Mouse (Mus musculus) hindbrain, embryonic 16.5 days (tissue): Measurements from ENCODE around the gene Wwtr1. TPM values are rescaled to one million over a fixed set of nuclear protein-coding genes. Genes with fewer than 3 reads are reported as not detected.

Experiments used
- ATAC-seq: fragments of 200-750 bp; cut with Nextera tagmentation; 2 replicates; pipeline ENCODE4 v1.8.0; 2017; ENCODE audit warnings: moderate TSS enrichment, moderate library complexity
- H3K27ac ChIP-seq: fragments of 300-500 bp; sonication (generic); 2 replicates; pipeline ENCODE4 v1.5.1; 2014; ENCODE audit warnings: low read depth, mild to moderate bottlenecking, control low read depth, low read length, moderate library complexity
- H3K27me3 ChIP-seq: fragments of 300-500 bp; sonication (generic); replicated peaks from 2 replicates; pipeline ENCODE4 v1.6.1; 2014; ENCODE audit warnings: low read length; ENCODE audit not compliant: control insufficient read depth, insufficient read depth
- H3K36me3 ChIP-seq: fragments of 300-500 bp; sonication (generic); 2 replicates; pipeline ENCODE4 v1.6.1; 2014; ENCODE audit warnings: mild to moderate bottlenecking, low read length, moderate library complexity, mixed read lengths; ENCODE audit not compliant: control insufficient read depth, insufficient read depth
- H3K4me1 ChIP-seq: fragments of 300-500 bp; sonication (generic); 2 replicates; pipeline ENCODE4 v1.6.1; 2014; ENCODE audit warnings: low read depth, low read length; ENCODE audit not compliant: control insufficient read depth, insufficient read depth
- H3K4me2 ChIP-seq: fragments of 300-500 bp; sonication (generic); 2 replicates; pipeline ENCODE4 v1.6.1; 2014; ENCODE audit warnings: mild to moderate bottlenecking, low read length, control low read depth, moderate library complexity
- H3K4me3 ChIP-seq: fragments of 300-500 bp; sonication (generic); 2 replicates; pipeline ENCODE4 v1.5.1; 2014; ENCODE audit warnings: mild to moderate bottlenecking, low read length, control low read depth, moderate library complexity
- H3K9ac ChIP-seq: fragments of 300-500 bp; sonication (generic); 2 replicates; pipeline ENCODE4 v1.6.1; 2014; ENCODE audit warnings: low read depth, mild to moderate bottlenecking, control low read depth, low read length, moderate library complexity
- H3K9me3 ChIP-seq: fragments of 300-500 bp; sonication (generic); 2 replicates; pipeline ENCODE4 v1.6.1; 2014; ENCODE audit warnings: mild to moderate bottlenecking, low read length, moderate library complexity; ENCODE audit not compliant: control insufficient read depth
- WGBS: fragments of 180-500 bp; shearing (Covaris S2); extraction: QIAGEN DNeasy Blood & Tissue Kit; methylation state at CpG from one replicate; pipeline ENCODE4 v1.1.7; 2014; 5-methylcytosine and 5-hydroxymethylcytosine counted together
- microRNA-seq: library from miRNA; unstranded; fragments of <30 nt; microRNA quantifications from one replicate; pipeline ENCODE4, GENCODE M21; 2017
- polyA plus RNA-seq: library from polyadenylated mRNA; unstranded; fragments of >200 nt; fragmentation: Nextera tagmentation; extraction: Ambion mirVana; gene quantifications from 2 replicates; pipeline ENCODE4 v1.2.1, GENCODE M21; 2015

Gene Wwtr1
- polyA plus RNA-seq, 1 experiment from 2014 or later = 7.9 TPM

- H3K4me3 ChIP-seq = no peak overlapping the region
- no peak for ATAC-seq
- H3K27me3 ChIP-seq = no peaks in the 10 kb centered on the region
- H3K27ac ChIP-seq = no peak overlapping the region
- H3K9me3 ChIP-seq = no peaks in the 10 kb centered on the region
- no peaks in the 10 kb centered on the region for H3K36me3 ChIP-seq
- 58% methylated on average over 5 of the region's 5 CpGs for WGBS
- H3K9ac ChIP-seq = no peak overlapping the region
- no peaks in the 10 kb centered on the region for H3K4me1 ChIP-seq
- no peak overlapping the region for H3K4me2 ChIP-seq
These were observed 146.8 kb downstream of the Wwtr1 start for GRCm38 (mm10) chr3:57428682-57429464.

- Histone ChIP-seq H3K27me3 (no peaks in the 10 kb centered on the region), H3K4me1 (no peaks in the 10 kb centered on the region), H3K27ac (no peak overlapping the region), H3K36me3 (no peaks in the 10 kb centered on the region), H3K4me2 (no peak overlapping the region), H3K9ac (no peak overlapping the region), H3K9me3 (no peaks in the 10 kb centered on the region), H3K4me3 (no peak overlapping the region)
- WGBS = 81% methylated on average over 11 of the region's 11 CpGs
- ATAC-seq = no peak
These were observed 149.4 kb downstream of the Wwtr1 start for GRCm38 (mm10) chr3:57426351-57426750.

GRCm38 (mm10) chr3:57425089-57425730, 150.5 kb downstream of the Wwtr1 start, which contains the start of gene Tm4sf4:
Gene Tm4sf4 (plus strand): TSS chr3:57425314.
- no peaks in the 10 kb centered on the region for H3K9me3 ChIP-seq
- no peaks in the 10 kb centered on the region for H3K36me3 ChIP-seq
- H3K4me3 ChIP-seq = no peak within 1 kb of the TSS
- ATAC-seq = 0 out of 2 replicates have a peak, but pooled peaks have one; percentile 27
- H3K4me1 ChIP-seq = no peaks in the 10 kb centered on the region
- WGBS = 51% methylated on average over 10 of the region's 10 CpGs
- H3K9ac ChIP-seq = no peak within 1 kb of the TSS
- H3K4me2 ChIP-seq = no peak within 1 kb of the TSS
- H3K27me3 ChIP-seq = no peaks in the 10 kb centered on the region
- H3K27ac ChIP-seq = no peak within 1 kb of the TSS

GRCm38 (mm10) chr3:57420660-57421059, 155.1 kb downstream of the Wwtr1 start:
- H3K9ac ChIP-seq = no peak overlapping the region
- H3K4me1 ChIP-seq = no peaks in the 10 kb centered on the region
- H3K4me2 ChIP-seq = no peak overlapping the region
- no peaks in the 10 kb centered on the region for H3K36me3 ChIP-seq
- WGBS = 84% methylated on average over 1 of the region's 1 CpGs
- no peak overlapping the region for H3K27ac ChIP-seq
- H3K27me3 ChIP-seq = no peaks in the 10 kb centered on the region
- H3K4me3 ChIP-seq = no peak overlapping the region
- ATAC-seq = no peak
- no peaks in the 10 kb centered on the region for H3K9me3 ChIP-seq

- Histone ChIP-seq H3K9ac (no peak overlapping the region), H3K4me1 (no peaks in the 10 kb centered on the region), H3K27ac (no peak overlapping the region), H3K4me2 (no peak overlapping the region), H3K36me3 (no peaks in the 10 kb centered on the region), H3K4me3 (no peak overlapping the region), H3K9me3 (no peaks in the 10 kb centered on the region), H3K27me3 (no peaks in the 10 kb centered on the region)
- 53% methylated on average over 2 of the region's 2 CpGs for WGBS
- no peak for ATAC-seq
These were observed 155.5 kb downstream of the Wwtr1 start for GRCm38 (mm10) chr3:57420233-57420632.

GRCm38 (mm10) chr3:57411535-57411934, 164.2 kb downstream of the Wwtr1 start:
- H3K27ac ChIP-seq = no peak overlapping the region

More at GRCm38 (mm10) chr3:57411535-57411934, 164.2 kb downstream of the Wwtr1 start:
- no peaks in the 10 kb centered on the region for H3K4me1 ChIP-seq
- 87% methylated on average over 4 of the region's 4 CpGs for WGBS
- no peaks in the 10 kb centered on the region for H3K9me3 ChIP-seq
- no peak overlapping the region for H3K4me2 ChIP-seq
- no peaks in the 10 kb centered on the region for H3K36me3 ChIP-seq
- no peak overlapping the region for H3K4me3 ChIP-seq
- H3K9ac ChIP-seq = no peak overlapping the region
- no peak for ATAC-seq
- no peaks in the 10 kb centered on the region for H3K27me3 ChIP-seq

Small RNA genes lying within 50 kb of the gene (microRNA-seq; reads per million reads assigned to microRNA genes)
- not detected for gene Mir6377

Other genes with a start within 250 kb of the Wwtr1 start
- gene Tm4sf4, start 150.6 kb downstream of the Wwtr1 start, polyA plus RNA-seq = 0.14 and 0.24 TPM in 2 replicates
- 62.8 and 63.0 TPM in 2 replicates for gene Commd2, start 75.8 kb upstream of the Wwtr1 start, polyA plus RNA-seq
- gene Ankub1, start 116.9 kb upstream of the Wwtr1 start, polyA plus RNA-seq = 0.24 and 0.34 TPM in 2 replicates
- 84.5 and 94.8 TPM in 2 replicates for gene Rnf13, start 160.2 kb upstream of the Wwtr1 start, polyA plus RNA-seq